Mouse (Mus musculus): ENCODE data around the gene Serinc4.

Gene Serinc4

DNA sequence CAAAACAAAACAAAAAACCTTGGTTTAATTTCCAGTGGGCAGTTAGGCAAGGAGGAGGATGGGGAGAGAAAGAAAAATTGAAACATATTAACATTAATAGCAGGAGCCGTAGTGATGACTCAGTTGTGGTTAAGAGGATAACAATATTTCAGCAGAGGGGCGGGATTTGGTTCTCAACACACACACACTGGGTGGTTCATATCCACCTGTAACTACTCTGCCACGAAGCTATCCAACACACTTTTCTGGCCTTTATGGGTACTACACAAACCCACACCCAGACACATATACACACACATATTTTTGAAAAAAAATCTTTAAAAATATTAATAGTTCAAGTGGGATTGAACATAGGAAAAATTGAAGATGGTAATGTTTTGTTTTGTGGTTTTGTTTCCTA lies 9.6 kb downstream of the Serinc4 start:
- no peak for DNase-seq (ENCODE audit: low spot score)

DNA sequence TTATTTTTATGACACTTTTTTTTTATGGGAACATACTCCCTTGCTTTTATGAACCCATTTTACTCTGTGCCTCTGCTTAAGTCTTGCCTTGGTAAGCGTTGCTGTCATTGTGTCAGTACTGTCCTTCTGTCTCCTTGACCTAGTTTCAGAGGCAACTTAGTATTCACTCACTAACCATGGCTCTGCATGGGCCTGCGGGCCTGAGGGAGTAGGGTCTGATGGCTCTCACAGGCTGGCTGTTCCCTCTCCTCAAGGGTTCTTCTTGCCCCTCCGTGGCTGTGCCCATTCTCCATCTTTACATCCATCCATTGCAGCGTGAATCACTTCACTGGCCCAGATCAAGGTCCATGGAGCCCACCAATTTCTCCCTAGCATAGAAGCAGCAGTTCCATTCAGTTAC lies 10.1 kb downstream of the Serinc4 start:
- no peak for DNase-seq (ENCODE audit: low spot score)

DNA sequence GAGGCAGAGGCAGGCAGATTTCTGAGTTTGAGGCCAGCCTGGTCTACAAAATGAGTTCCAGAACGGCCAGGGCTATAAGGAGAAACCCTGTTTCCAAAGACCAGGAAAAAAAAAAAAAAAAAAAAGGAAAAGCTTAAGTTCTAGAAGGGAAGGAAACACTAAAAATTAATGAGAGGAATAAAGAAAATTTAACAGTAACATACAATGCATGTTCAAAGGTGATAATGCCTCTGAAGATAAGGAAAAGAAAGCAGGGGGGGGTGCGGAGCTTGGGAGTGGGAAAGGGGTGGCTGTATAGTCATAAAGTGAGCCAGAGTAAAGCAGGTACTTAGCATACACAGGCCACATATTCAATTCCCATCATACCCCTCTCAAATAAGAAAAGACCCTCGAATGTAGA lies 11.5 kb downstream of the Serinc4 start:
- no peak for DNase-seq (ENCODE audit: low spot score)

DNA sequence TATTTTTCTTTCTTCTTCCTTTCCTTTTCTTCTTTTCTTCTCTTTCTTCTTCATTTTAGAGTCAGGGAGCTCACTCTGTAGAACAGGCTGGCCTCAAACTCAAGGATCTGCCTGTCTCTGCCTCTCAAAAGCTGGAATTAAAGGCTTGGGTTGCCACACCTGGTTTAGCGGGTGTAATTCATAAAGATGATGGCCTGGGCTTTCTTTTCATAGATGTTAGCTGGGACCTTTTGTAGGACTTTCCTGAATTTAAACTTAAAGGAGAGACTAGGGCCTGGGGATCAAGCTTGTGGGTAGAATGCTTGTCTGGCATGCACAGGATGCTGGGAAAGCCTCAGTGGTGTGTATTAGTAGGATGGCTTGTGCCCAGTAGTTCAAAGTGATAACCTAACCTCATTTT lies 12.4 kb downstream of the Serinc4 start, which contains the start of gene Ell3:
TSS of gene Ell3 (minus strand) at position 101 of the 400 bp plus-strand sequence.
- DNase-seq (ENCODE audit: low spot score): no peak

DNA sequence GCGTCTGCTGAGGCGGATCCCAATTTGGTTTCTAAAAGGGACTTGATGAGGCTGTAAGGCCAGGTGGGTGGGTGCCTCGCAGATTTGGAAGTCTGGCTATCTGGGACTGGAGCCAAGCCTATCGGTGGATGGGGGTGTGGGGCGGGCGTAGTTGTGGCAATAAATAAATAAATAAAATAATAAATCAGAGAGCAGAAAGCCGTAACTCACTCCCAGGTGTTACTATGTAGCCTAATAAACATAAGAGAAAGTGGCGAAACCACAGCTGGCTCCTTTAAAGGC lies 13.6 kb downstream of the Serinc4 start:
- no peak for DNase-seq (ENCODE audit: low spot score)

DNA sequence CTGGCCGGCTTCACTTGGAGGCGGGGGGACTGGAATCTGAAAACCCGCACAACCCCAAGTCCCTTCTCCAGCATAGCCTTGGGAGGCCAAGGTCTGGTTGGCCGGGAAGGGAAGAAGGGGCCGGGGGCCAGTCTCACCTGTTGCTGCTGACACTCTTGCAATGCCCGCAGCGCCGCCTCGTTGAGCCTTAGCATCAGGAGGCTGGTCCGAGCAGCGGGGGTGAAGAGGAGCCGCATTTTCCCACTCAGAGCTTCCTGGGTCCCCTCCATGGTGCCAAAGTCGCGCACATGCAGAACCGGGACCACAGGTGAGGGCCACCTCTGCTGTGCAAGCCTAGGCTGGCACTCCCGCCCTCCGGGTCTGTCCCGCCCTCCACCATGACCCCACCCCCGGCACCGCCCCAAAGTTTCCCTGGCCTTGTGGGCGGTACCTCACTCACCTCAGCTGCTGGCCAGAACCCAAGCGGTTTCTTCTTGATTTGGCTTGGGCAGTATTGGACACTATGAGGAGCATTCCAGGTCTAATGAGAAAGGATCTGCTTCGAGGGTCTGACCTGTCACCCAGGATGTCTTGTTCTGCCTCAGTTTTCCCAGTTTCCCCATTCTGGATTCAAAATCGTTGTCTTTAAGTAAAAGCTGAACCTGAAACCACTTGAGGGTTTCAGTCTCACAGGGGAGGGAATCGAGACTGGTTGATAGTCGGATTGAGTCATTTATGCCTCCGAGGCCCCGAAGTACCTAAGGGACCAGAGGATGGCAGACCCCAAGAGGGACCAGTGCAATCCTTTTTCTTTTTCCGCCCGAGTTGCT lies 14.1 kb downstream of the Serinc4 start:
- no peak for DNase-seq (ENCODE audit: low spot score)

DNA sequence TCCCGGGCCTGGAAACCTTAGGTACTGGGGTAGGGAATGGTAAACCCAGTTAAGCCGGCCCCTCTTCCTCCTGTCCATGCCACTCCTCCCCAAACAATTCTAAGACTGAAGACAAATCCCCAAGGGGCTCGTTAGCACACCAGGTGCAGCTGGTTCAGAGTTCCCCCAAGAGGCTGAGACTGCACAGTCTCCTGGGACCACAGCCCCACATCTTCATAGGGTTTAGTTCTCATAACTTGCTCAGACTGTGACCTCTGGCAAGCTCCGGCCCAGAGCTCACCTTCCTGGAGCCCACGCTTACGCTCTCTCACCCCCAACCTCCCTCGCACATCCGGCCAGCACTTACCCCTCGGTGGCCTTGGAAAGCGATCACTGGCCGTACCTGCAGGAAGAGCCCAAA lies 14.8 kb downstream of the Serinc4 start:
- no peak for DNase-seq (ENCODE audit: low spot score)

DNA sequence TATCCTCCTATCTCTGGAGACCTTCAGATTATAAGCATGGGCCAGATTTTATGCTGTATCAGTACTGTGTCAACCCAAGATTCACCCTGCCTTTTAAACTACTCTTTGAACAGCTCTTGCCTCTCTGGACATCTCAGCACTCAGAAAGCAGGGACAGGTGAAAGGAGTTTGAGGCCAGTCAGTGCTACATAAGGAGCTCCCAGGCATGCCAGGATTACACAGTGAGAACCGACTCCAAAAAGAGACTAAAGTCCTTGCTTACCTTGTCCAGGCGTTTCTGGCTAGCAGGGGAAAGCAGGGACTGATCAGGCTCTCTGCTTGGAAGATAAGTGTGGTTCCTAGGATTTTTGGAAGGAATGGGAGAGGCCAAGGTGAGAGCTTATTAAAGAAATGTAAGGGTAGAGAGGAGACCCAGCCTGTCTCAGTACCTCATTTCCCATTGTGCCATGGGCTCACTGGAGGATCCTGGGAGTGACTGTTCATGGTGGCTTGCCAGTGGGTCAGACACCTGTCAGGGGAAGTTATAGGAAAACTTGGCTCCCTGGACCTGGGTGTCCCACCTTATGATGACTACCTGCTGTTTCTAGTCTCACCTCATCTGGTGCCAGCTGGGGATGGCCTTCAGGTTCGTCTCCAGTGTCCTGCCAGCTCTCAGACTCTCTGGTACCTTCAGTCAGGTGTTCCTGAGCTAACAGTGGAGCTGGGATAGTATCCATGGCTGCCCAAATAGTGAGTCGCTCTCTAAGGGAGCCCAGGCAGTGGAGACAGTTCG lies 15.6 kb downstream of the Serinc4 start:
- DNase-seq (ENCODE audit: low spot score): no peak

DNA sequence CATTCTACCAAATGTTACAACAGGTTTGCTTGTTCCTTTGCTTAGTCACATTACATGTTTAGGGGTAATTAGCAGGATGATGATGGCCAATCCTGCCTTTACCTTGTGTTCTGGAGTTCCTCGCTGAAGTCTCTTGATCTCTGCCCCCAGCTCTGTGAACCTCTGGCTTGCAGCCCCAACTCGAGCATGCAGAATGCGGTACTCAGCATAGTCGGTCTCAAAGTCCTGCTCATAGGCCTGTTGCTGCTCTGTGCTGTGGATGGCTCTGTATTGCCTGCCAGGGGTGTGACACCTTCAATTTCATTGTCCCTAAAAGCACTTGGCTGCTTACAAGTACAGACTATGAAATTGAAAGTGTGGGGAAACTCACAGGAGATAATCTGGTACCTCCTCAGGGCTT lies 16.8 kb downstream of the Serinc4 start:
- no peak for DNase-seq (ENCODE audit: low spot score)

DNA sequence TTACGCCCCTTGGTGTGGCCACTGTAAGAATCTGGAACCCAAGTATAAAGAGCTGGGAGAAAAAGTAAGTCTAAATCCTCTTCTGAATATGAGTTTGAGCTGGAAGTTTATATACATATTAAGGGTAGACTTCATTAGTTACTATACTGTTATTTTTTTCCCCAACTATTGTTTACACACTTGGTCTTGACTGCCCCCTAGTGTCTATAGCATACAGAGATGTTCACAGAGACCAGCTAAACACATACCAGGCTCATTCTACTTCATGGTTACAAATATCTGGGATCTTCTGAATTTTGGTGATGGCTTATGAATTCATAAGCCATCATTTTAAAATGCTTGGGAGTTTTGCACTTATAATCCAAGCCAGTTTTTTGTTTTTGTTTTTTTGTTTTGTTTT lies 21.7 kb downstream of the Serinc4 start:
- DNase-seq (ENCODE audit: low spot score): no peak

DNA sequence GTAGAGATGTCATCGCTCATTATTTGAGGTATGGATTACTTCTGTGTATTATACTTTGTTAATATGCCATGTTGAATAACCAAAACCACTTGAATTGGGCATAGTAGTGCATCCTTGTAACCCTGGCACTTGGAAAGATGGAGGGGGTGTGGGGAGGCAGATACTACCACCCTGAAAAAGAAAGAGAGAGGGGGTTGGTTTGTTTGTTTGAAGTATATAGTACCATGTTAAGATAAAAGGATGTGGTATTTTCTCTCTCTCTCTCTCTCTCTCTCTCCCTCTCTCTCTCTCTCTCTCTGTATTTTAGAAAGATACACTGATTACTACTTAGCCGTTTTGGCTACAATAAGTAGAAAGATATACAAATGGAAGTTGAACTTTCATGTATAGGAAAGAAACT lies 30.7 kb downstream of the Serinc4 start:
- no peak for DNase-seq (ENCODE audit: low spot score)

DNA sequence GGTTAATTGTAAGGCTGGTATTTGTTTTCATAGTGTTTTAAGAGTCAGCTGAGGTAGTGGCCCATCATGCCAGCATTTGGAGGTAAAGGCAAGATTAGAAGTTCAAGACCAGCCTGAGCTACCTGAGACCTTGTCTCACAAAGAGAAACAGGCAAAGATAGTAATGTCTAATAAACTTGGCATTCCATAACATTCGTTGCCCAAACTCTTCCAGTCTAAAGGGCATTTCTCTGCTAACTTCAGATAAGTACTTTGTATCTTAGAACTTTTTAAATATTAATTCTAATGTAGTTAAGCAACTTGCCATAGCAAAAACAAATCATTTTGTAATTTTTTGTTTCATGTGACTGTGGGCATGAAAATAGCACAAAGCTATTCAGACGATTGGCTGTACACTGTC lies 33.4 kb downstream of the Serinc4 start:
- DNase-seq (ENCODE audit: low spot score): no peak

DNA sequence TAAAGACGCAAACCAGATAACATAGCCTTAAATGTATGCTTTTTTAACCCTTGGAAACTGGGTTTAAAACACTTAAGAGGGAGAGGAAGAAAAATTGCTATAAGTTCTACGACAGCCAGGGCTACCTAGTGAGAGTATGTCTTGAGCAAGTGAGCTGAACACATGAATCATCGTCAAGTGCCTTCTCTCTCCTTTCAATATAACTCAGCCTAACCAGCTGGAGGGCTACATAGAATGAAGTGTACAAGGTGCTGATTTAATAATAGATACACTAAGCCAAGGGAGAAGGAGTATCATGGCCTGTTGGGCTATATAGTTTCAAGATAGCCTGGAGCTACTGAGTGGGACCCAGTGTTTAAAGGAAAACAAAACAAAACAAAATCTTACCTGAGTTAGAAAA lies 38.1 kb downstream of the Serinc4 start:
- no peak for DNase-seq (ENCODE audit: low spot score)

DNA sequence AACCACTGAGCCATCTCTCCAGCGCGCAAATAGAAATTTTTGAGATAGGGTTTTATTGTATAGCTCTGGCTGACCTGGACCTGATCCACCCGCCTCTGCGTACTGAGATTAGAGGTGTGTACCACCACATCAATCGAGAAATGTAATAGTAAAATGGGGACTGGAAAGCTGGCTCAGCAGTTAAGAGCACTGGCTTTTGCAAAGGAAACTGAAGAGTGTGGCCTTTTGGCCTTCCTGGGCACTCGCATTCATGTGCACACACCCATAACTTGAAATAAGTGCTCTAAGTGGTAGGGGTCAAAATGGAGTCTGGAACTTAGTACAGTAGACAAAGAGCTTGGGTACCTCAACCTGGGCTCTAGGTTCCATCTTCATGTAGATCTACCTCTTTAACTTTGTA lies 40.2 kb downstream of the Serinc4 start:
- no peak for DNase-seq (ENCODE audit: low spot score)

DNA sequence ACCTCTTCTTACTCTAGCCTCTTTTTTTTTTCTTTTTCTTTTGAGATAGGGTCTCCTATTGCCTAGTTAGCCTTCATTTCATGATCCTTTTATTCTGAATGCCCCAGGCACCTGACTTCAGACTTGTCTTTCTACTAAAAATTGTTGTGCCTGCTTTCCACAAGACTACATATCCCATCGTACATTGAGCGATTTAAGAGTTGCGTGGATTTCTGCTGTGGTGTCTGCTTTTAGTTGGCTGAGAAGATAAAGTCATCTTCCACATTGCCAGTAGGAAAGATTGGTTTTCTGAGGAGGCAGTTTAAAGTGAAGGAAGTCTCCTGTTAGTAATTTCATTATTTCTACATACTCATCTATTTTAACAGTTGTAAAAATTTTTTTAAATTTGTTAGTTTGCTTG lies 41.0 kb downstream of the Serinc4 start:
- no peak for DNase-seq (ENCODE audit: low spot score)

DNA sequence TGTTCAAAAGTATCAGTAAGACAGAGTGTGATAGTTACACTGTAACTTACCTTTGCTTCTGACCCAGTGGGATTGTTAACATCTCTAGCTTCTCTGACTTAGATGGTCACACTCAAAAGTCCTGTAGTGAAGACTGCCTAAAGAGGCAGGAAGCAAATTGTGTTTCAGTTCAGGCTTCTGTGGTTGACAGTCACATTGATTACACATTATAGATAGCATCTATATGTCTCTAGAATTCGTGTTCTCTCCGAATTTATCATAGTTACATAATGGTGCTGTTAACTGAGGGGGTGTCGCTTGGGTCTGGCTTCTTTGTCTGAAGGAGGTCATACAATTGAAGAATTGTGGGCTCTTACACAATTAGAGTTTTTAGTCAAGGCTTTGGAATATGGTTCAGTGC lies 41.5 kb downstream of the Serinc4 start:
- DNase-seq (ENCODE audit: low spot score): no peak

DNA sequence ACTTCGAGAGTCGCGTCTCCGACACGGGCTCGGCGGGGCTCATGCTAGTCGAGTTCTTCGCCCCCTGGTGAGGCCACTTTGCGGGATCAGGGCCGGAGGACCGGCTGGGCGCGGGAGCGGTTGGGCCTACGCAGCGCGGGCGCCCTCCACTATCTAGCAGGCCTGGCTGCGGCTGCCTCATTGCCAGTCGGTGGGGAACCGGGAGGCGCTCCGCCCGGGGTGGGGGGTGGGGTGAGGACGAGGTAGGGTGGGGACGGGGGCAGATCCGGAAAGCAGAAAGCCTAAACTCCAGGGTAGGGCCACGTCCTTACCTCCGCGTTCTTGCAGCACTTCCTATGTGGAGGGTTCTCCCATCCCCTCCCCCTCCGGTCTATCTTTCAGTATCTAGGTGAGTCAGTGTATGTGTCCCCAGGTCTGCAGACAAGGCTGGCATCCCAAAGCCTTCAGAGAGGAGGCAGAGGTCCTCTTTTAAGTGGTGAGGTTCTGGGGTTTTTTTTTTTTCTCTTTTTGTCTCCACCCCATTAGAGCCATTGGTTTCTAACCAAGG lies 42.4 kb downstream of the Serinc4 start:
- DNase-seq (ENCODE audit: low spot score): peak; percentile 29

DNA sequence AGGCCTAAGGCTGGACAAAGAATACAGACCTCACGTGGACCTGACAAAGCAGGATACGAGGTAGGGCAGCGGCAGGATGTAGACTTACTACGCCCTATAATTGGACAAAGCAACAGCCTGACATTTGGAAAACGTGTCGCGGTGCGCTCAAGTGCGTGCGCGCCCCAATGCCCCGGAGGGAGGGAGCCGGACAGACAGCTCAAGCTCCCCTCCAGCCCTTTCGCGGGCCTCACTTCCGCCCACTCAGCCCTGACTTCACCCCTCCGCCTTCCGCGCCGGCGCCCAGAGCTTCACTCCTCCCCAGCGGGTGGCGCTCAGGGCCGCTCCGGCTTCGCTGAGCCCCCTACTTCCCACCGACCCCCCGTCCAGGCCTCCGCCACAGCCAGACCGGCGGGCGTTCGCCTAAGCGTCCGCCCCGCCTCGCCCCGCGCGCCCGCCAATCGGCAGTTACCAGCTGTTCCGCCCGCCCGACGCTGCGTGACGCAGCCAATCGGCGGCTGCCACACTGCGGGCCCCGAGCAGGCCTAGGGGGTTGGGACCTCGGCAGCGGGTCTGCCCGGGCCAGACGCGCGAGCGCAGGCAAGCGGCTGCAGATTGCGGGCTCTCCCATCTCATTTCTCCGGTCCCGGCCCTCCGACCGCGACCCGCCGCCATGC lies 43.1 kb downstream of the Serinc4 start, which contains the start of the genes Pdia3 and Catsper2:
TSS of gene Pdia3 (plus strand) at position 389 of the 656 bp plus-strand sequence.
TSS of gene Catsper2 (minus strand) at position 406 of the 656 bp plus-strand sequence.
- DNase-seq (ENCODE audit: low spot score): peak; percentile 89

DNA sequence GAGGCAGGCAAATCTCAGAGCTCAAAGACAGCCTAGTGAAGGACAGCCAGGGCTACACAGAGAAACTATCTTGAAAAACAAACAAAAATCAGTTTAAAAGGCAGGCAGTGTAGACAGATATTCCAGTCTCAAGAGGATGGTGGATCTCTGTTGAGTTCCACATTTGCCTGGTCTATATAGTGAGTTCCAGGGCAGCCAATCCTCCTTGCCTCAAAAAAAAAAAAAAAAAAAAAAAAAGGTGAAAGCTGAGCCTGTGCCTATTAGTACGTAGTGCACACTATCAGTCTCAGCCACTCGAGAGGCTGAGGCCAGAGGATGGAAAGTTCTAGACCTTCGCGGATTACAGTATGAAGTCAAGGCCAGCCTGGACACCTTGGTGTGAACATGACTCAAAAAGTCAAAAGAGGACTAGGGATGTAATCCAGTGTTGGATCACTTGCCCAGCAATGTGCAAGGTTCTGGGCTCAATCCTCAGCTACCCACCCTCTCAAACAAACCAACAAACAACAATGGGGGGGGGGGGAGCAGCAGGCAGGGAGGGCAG lies 43.7 kb downstream of the Serinc4 start:
- DNase-seq (ENCODE audit: low spot score): no peak

DNA sequence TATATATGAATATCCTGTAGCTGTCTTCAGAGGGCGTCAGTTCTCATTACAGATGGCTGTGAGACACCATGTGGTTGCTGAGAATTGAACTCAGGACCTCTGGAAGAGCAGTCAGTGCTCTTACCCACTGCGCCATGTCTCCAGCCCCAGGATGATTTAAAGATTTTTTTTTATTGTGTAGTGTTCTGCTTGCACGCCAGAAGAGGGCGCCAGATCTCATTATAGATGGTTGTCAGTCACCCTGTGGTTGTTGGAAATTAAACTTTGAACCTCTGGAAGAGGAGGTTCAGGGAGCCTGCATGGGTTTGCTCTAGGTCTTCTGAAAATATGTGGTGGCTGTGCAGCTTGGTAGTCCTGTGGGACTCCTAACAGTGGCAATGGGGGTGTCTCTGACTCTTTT lies 48.4 kb downstream of the Serinc4 start:
- DNase-seq (ENCODE audit: low spot score): no peak

DNA sequence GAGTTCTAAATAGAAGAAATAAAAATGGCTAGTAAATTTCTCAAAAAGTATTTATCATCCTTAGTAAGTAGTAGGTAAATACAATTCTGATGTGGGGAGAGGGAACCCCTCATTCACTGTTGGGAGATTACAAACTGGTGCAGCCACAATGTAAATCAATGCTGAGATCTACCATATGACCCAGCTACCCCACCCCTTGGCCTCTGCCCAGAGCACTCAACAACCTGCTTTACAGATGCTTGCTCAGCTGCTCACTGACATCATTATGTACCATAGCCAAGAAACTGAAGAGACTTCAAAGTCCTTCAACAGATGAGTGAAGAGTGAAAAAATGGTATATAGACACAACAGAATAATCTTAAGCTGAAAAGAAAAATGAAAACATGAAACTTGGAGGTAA lies 53.3 kb downstream of the Serinc4 start:
- DNase-seq (ENCODE audit: low spot score): no peak

DNA sequence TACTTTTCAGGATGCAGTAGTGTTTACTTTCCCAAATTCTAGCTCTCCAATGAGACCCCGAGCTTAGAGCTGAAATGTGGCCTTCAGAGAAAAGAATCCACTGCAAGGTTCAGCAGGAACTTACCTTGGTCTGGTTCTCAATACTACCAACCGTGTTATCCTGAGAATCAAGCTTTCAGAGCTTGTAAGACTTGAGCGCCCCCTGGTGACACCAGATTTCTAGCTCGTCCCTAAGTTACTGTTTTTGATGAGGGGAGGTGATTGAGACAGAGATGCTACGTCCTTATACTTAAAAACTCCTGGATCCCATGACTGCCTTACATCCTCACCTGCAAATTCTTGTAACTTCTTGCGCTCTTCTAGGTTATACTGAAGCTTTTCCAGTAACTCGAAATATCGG lies 60.0 kb downstream of the Serinc4 start:
- DNase-seq (ENCODE audit: low spot score): peak; percentile 36
